Mouse (Mus musculus) testis, adult 2 months (tissue): ENCODE measurements around the gene Evc. TPM values are rescaled to one million over a fixed set of nuclear protein-coding genes. Genes with fewer than 3 reads are reported as not detected.

Source experiments
- H3K27ac ChIP-seq: fragments of 200-500 bp; 2 replicates; pipeline ENCODE4 v1.5.1; 2012; ENCODE audit warnings: low read depth, low read length; ENCODE audit not compliant: control insufficient read depth, insufficient read depth
- H3K27me3 ChIP-seq: fragments of 200-500 bp; 2 replicates; pipeline ENCODE4 v1.6.1; 2012; ENCODE audit warnings: mild to moderate bottlenecking, low read length, moderate library complexity; ENCODE audit not compliant: control insufficient read depth, insufficient read depth
- H3K36me3 ChIP-seq: fragments of 200-500 bp; 2 replicates; pipeline ENCODE4 v1.6.1; 2012; ENCODE audit warnings: mild to moderate bottlenecking, low read length; ENCODE audit not compliant: control insufficient read depth, insufficient read depth
- H3K4me1 ChIP-seq: fragments of 200-500 bp; 2 replicates; pipeline ENCODE4 v1.6.1; 2012; ENCODE audit warnings: low read length; ENCODE audit not compliant: control insufficient read depth, insufficient read depth
- H3K4me3 ChIP-seq: fragments of 200-500 bp; 2 replicates; pipeline ENCODE4 v1.5.1; 2012; ENCODE audit warnings: low read depth, mild to moderate bottlenecking, low read length, moderate library complexity, mixed read lengths; ENCODE audit not compliant: control insufficient read depth
- CTCF ChIP-seq: fragments of 200-500 bp; IDR thresholded peaks from 2 replicates; pipeline ENCODE4 v1.5.1; 2012; ENCODE audit warnings: low read depth, mild to moderate bottlenecking, inconsistent platforms, low read length, moderate library complexity; ENCODE audit not compliant: control insufficient read depth, insufficient read depth, insufficient replicate concordance
- POLR2A ChIP-seq: fragments of 200-500 bp; IDR thresholded peaks from 2 replicates; pipeline ENCODE4 v1.6.1; 2012; ENCODE audit warnings: low read depth, mild to moderate bottlenecking, inconsistent platforms, low read length, moderate library complexity; ENCODE audit not compliant: control insufficient read depth
- polyA plus RNA-seq: library from polyadenylated mRNA; depleted of rRNA; stranded (reverse); fragments of >200 nt; gene quantifications from 2 replicates; pipeline ENCODE4 v1.2.3, GENCODE M21; 2012

Evc gene
- polyA plus RNA-seq, 1 experiment = 0.46 TPM

DNA sequence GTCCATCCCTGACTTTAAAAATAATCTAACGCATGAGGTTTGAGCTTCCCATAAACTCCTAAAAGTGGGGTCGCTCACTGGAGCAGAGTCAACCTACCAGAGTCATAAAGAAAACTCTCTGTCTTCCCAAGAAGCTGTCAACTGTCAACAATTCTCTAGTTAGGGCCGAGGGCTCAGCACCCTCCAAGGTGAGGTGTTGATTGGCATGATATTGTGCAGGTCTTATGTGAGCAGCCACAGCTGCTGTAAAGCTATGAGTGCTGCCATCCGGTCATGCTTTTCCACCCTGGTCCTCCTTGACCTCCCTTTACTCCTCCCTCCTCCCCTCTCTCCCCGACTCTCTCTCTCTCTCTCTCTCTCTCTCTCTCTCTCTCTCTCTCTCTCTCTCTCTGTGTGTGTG is 25.9 kb upstream of the Evc start:
- Histone ChIP-seq H3K4me3 (no peak overlapping the region), H3K4me1 (0 out of 2 replicates have a peak, but pooled peaks cover 2% of the 10 kb centered on the region), H3K27ac (no peak overlapping the region), H3K27me3 (no peaks in the 10 kb centered on the region), H3K36me3 (no peaks in the 10 kb centered on the region)
- TF ChIP-seq CTCF (no peak), POLR2A (no peak)

DNA sequence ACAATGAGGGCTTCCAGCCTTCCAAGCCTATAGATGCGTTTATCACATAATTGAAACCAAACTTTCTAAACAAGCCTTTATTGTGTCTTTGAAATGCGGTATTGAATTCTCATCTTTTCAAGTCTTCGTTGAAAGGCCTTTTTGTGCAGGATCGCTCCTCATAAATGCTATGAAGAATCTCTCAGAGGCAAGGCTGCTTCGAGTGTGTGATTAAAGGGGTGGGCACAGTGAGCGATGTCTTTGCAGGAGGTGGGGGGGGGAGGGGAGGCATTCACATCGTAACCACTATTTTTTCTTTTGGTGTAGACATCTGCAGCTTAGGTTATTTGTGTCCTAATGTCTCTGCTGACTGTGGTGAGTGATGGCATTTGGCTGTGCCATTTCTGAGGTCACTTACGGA is 19.3 kb upstream of the Evc start:
- no peak overlapping the region for H3K4me3 ChIP-seq
- H3K4me1 ChIP-seq = no peaks in the 10 kb centered on the region
- no peak overlapping the region for H3K27ac ChIP-seq
- no peaks in the 10 kb centered on the region for H3K36me3 ChIP-seq
- no peak for TF ChIP-seq CTCF
- TF ChIP-seq POLR2A = no peak
- H3K27me3 ChIP-seq = no peaks in the 10 kb centered on the region

DNA sequence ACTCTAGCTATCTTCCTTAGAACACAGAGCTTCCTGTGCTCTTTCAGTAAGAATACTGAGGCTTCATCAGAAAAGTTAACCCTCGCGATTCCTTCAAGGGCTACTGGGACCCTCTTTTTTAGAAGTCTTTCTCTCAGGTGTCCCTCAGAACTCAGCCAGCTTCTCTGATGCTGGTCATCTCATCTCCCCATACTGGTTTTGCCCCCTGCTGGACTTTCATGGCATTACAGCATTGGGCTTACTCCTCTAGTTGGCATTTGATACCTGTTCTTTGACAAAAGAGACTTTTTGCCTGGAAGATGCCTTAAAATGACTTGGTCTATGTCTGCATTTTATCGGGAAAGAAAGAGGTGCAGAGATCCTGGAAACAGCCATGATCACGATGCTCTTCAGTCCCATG is 17.7 kb upstream of the Evc start:
- no peaks in the 10 kb centered on the region for H3K4me1 ChIP-seq
- TF ChIP-seq POLR2A (no peak), CTCF (peak; percentile 10; the same call in 1 of the 2 replicates)
- H3K27me3 ChIP-seq = no peaks in the 10 kb centered on the region
- H3K36me3 ChIP-seq = no peaks in the 10 kb centered on the region
- no peak overlapping the region for H3K4me3 ChIP-seq
- no peak overlapping the region for H3K27ac ChIP-seq

DNA sequence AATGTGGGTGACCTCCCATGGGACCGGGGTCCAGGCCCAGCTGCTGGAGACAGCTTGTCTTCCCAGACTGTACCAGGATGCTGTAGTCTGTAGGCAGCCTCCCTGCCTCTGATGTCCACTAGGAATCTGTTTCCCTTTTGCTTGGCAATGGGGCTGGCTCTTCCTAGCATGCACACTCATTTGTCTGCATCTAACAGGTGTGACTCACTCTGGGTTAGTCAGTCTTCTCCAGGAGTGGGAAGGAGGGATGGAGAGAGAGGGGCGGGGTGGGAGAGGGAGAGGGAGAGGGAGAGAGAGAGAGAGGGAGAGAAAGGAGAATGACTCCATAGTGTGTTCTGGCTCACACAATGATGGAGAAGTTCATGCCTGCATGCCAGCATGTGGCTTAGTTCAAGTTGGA is 15.1 kb upstream of the Evc start:
- Histone ChIP-seq H3K27ac (no peak overlapping the region), H3K36me3 (no peaks in the 10 kb centered on the region), H3K27me3 (no peaks in the 10 kb centered on the region), H3K4me3 (no peak overlapping the region), H3K4me1 (no peaks in the 10 kb centered on the region)
- TF ChIP-seq POLR2A = no peak
- no peak for TF ChIP-seq CTCF

DNA sequence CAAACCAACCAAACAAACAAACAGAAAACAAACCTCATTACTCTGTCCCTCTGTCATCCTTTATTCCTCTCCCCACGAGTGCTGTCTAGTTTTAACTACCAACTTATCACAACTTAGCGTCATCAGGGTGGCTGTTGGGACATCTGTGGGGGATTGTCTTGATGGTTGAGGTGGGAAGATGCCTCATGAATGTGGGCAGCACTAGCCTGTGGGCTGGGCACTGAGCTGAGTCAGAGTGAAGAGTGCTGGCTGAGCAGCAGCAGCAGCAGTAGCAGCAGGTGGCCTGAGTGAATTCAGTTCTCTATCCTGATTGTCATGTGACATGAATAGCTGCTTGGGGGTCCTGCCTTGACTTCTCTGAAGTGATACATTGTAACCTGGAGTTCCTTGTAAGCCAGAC is 7.3 kb upstream of the Evc start:
- Histone ChIP-seq H3K4me1 (no peaks in the 10 kb centered on the region; the same call in 1 of the 2 replicates), H3K27me3 (no peaks in the 10 kb centered on the region), H3K4me3 (no peak overlapping the region), H3K27ac (no peak overlapping the region), H3K36me3 (no peaks in the 10 kb centered on the region)
- TF ChIP-seq CTCF = no peak
- TF ChIP-seq POLR2A = no peak

DNA sequence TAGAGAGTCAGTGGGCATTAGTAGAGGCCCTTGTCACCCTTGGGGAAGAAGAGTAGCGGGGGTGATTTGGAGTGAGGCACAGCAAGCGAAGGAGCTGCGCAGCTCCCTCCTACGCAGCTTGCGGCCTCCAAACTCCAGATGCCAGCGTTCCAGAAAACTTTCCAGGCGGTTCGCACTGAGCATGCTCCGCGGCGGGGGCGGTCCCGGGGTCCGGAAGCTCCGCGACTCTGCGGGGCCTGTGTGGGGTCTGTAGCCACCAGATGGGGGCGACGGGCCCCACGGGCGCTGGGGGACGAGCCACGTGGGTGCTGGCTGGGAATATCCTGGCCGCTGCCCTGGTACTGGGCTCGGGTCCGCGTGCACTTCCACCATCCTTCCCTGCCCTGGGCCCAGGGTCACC is 1.6 kb upstream of the Evc start, which contains the start of gene Evc2:
Gene Evc2 (plus strand): TSS at position 212 of the 400 bp plus-strand sequence.
- Histone ChIP-seq H3K36me3 (no peaks in the 10 kb centered on the region), H3K4me1 (peaks cover 14% of the 10 kb centered on the region), H3K27ac (no peak within 1 kb of the TSS), H3K27me3 (no peaks in the 10 kb centered on the region), H3K4me3 (peak within 1 kb of the TSS; percentile 69)
- no peak for TF ChIP-seq CTCF
- no peak for TF ChIP-seq POLR2A

DNA sequence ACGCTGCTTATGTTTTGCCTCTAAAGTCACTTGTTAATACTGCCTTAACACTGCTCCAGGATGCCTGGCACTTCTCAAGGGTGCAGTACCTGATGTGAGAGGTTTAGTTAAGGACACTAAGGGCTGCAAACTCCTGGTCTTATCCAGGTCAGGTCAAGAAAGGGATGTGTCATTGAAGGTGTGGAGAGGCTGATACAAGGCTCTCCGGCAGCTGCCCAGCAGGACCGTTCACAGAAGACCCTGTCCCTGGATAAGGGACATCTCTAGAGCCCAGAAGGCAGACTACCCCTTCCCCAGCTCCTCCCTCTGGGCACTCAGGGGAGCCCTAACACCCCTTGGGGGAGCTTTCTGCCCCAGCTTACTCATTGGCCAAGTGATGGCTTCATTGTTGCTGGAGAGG is 1.0 kb upstream of the Evc start:
- no peak for TF ChIP-seq CTCF
- no peak for TF ChIP-seq POLR2A
- Histone ChIP-seq H3K27me3 (no peaks in the 10 kb centered on the region), H3K4me3 (no peak overlapping the region), H3K36me3 (no peaks in the 10 kb centered on the region), H3K27ac (no peak overlapping the region), H3K4me1 (peaks cover 14% of the 10 kb centered on the region)

DNA sequence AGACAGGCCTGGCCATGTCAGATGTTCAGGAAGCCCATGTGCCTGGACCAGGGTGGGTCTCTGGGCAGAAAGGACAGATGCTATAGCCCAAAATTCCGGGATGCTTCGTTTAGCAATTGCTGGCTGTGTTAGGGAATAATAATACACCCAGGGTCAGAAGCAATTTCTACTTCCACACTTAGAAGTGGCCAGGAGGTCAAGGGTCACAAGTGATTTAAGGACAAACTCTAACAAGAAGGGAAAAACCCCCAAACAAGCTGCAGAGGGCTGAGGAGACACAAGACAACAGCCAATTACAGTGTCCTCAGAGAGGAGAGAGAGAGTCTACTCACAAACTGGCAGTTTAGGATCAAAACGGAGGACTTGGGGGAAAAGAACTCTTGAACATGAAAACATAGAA is 1.6 kb downstream of the Evc start:
- H3K27me3 ChIP-seq = no peaks in the 10 kb centered on the region
- TF ChIP-seq CTCF (no peak), POLR2A (no peak)
- peaks cover 14% of the 10 kb centered on the region for H3K4me1 ChIP-seq
- H3K4me3 ChIP-seq = no peak overlapping the region
- H3K27ac ChIP-seq = no peak overlapping the region
- no peaks in the 10 kb centered on the region for H3K36me3 ChIP-seq
